Mouse (Mus musculus) left cerebral cortex, adult 9 months (tissue): ENCODE measurements at regions not wholly inside any gene's neighbourhood (a gene's known extent, or its start where the extent isn't known, plus 50 kb on each side); places are given as distances from the start of the nearest gene placed in this dataset.
A peak's percentile ranks its signal among the peaks of the same experiment; 100 is the strongest.

Experiments used
- DNase-seq, 2 experiments: peaks; one replicate each; pipeline ENCODE4 v3.0.0; 2022; ENCODE audit warnings: low spot score in 2 of 2

DNA sequence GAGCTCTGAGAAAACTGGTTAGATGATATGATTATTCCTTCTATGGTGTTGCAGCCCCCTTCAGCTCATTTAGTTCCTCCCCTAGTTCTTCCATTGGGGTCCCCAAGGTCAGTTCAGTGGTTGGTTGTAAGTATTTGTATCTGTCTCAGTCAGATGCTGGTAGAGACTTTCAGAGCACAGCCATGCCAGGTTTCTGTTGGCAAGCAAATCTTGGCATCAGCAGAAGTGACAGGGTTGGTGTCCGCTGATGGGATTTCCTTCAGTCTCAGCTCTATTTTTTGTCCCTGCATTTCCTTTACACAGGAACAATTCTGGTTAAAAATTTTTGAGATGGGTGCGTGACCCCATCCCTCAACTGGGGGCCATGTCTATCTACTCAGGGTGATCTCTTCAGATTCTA lies 55.3 kb upstream of the Spaca1 start:
- DNase-seq: no peak

DNA sequence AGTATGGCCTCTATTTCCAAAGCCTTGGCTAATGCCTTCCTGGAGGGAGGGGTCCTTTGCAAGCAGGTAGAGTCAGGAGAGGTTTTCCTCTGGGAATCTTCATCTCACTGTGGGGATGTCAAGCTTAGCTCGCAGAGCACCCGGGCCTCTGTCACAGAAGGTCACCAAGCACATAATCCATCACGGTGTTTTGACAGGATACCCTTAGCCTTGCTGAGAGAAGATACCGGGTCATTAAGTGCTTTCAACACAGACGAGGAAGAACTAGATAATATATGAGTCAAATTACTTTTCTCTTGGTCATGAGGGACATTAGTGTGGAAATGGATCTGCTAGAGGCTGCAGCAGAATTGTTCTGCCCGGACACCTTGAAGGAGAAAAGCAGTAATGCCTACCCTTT lies 64.3 kb upstream of the Spaca1 start:
- DNase-seq: no peak

GRCm38 (mm10) chr4:34117086-34117485 lies 67.1 kb upstream of the Spaca1 start:
- DNase-seq: no peak

- peak; percentile 8 to 22 for DNase-seq
Observed at GRCm38 (mm10) chr4:34122959-34123520, 73.0 kb upstream of the Spaca1 start.

GRCm38 (mm10) chr4:34128224-34128623 lies 78.2 kb upstream of the Spaca1 start:
- no peak for DNase-seq

DNA sequence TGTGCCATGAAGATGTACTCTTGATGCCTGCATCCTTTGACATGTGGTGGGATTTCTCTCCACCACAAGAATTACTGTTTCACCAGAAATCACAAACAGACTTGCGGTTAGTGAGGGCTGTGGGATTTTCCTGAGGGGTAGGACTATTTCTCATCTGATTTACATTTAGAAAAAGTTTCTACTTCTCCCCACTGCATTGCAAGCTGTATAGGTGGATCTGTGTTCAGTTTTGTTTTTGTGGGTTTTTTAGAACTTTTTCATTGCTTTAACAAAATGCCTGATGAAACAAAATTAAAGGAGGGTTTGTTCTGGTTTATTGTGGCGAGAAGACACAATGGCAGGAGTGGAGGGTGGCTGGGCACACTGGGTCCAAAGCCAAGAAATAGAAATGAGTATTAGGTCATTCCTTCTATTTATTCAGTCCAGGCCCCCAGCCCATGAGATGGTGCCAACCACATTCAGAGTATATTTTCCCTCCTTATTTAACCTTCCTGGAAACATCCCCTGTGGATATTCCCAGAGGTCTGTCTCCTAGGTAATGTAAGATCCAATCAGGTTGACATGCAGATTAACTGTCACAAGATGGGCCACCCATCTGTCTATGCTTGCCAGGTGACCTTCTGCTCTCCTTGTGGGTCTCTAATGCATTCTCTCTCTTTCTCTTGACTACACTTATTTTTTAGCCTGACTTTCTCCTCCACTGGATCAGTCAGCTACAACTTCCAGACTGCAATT lies 96.3 kb upstream of the Spaca1 start:
- DNase-seq: no peak

GRCm38 (mm10) chr4:34148956-34149739 lies 99.2 kb upstream of the Spaca1 start:
- DNase-seq: no peak

DNA sequence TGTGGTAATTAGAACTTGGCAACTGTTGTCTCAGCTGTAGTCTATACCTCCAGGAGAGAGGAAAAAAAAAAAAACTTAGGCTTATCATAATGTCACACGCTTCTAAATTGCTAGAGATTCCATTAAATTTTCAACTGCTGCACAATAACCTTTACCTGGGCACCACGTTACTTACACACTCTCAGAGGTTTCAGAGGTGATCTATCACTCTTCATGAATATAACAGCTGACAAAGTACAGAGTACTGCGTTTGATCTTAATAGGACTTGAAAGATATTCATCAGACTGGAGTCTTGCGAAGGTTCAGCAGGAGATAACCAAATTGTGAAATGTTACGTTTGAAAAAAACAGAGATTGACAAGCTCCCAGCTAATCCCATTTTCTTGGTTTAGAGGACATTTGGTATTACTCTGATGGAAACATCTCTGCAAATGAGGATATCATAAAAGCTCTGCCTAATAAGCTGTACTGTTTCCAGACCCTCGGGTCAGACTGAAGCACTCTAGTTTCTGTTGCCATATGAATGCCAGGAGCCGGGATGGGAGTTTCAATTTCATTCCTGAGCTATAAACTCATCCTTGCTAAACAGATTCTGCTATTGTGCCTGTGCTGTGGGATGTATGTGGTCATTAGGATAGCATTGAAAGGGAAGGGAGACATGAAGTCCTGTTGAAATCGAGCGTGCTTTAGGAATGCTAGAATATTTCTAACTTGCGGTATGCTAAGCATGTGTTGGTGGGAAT lies 101.8 kb upstream of the Spaca1 start:
- DNase-seq: no peak

GRCm38 (mm10) chr4:34155501-34155900 lies 105.5 kb upstream of the Spaca1 start:
- DNase-seq: no peak

DNA sequence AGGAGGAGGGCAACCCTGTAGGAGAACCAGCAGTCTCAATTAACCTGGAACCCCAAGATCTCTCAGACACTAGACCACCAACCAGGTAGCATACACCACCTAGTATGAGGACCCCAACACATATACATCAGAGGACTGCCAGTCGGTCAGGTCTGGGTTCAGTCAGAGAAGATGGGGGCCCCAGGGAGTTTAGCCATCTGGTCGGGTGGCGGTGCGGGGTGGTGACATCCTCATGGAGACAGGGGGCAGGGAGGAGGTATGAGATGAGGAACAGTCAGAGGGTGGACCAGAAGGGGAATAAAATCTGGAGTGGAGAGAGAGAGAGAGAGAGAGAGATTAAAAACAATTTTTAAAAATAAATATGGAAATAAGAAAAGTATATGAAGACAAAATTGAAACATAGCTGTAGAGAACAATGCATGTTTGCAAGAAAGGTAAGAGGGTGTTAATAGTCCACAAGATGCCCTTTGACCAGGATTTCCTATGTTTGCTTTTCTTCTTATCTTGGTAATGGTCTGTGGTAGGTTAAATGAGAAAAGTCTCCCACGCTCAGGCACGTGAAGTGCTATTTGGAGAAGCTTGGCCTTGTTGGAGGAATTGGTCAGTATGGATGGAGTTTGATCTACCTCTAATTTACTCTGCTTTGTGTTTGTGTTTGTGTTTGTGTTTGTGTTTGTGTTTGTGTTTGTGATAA lies 108.0 kb upstream of the Spaca1 start:
- DNase-seq: no peak

GRCm38 (mm10) chr4:34171265-34171862 lies 121.4 kb upstream of the Spaca1 start:
- DNase-seq: peak in 1 of 2 experiments; percentile 10

DNA sequence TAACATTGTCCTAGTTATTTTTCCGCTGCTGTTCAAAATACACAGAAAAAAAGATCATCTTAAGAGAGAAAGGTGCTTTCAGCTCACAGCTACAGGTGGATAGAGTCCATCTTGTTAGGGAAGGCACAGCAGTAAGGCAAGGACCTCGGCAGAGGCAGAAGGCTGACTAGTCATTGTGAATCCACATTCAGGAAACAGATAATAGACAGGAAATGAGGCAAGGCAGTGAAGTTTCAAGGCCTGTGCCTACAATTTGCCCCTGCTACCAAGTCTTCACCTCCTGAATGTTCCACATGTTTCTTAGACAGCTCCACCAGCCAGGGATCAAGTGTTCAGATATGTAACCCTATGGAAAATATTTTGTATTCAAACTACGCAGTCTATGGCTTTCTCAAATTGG lies 122.0 kb upstream of the Spaca1 start:
- DNase-seq: no peak

DNA sequence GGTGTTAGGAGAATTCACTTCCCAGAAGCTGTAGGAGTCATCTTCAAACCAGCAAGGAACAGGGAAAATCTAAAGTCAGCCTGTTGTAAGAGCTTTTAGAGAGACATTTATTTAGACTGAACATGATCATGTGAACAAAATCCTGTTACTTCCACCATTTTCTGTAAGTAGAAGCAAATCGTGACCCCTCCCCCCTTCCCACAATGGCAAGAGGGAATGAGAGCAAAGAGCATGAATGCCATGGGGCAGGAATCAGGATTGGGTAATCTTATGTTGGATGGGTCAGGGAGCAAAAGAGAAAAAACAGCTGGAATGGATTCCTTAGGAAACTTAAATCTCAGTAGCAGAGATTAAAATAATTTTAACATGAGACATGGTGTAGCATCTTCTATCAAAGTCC lies 127.4 kb upstream of the Spaca1 start:
- DNase-seq: no peak

- DNase-seq: no peak
Observed at GRCm38 (mm10) chr4:34186522-34186921, 136.5 kb upstream of the Spaca1 start.

DNA sequence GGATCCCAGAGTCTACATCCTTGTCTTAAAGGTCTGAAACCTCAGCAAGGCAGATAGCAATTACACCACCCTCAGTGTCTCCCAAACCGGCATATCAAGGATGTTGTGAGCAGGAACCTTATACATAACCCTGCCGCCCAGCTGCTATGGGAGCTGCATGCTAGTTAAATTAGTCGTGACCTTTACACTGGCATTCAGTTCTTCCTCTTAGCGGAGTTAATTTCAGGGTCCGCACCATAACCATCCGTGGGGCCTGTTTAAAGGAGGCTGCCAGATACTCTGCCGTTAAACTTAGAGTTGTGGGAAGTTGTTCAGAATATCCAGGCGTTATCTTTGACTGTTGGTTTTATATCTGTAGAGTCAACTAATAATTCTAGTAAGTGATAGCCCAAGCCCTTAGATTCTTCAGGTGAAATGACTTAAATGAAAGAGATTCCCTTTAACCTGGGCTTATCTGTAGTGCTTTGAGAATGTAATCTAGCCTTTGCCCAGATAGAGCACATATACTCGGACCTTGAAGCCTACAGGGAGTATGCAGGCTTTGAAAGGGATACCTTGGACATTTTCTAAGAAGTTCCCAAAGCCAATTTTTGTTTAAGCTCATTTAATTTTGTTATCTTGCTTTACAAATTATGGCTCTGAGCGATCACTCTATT lies 153.3 kb upstream of the Spaca1 start:
- DNase-seq: no peak

DNA sequence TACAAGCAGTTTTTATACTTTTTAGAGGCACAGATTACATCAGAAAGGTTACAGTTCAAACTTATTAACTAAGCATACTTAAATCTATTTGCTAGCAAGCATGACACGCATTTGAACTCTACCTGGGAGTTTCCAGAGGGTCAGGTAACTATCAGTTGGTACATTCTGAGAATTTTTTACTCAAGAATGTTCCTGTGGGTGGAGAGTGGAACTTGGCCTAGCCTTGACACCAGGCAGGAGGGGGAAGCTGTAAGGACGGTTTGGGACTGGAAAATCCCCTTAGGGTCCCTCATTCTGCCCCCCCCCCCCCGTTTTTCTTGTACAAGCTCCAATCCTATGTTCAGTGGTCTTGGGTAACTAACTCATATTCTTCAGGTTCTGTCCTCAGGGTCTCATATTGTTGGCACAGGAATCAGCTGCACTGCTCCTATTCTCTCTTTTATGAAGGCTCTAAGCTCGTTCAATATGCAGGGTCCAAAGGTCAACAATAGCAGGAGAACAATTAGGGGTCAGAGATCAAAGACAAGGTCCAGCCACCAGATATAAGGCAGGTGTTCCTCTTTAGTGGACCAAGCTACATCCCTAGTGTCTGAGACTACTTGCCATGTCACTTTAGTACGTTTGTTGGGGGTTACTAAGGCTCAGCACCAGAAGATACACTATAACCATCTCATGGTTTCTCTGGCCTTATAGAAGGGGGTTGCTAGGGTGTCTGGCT lies 159.3 kb upstream of the Spaca1 start:
- no peak for DNase-seq

DNA sequence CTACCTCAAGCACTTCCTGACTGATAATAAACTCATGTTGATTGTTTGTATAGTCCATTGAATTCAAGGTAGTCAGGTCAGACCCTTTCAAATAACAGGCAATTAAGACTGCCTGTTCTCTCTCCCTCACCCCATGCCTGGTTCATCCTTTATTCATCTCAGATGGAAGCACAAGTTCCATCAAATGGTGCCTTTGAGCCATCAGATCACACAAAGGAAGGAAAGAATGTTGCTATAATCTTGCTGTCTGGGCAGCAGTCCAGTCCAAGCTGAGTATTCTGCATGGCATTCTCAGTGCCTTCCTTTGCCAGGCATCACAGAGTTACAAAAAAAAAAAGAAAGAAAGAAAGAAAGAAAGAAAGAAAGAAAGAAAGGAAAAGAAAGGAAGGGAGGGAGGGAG lies 163.7 kb upstream of the Spaca1 start:
- DNase-seq: no peak

DNA sequence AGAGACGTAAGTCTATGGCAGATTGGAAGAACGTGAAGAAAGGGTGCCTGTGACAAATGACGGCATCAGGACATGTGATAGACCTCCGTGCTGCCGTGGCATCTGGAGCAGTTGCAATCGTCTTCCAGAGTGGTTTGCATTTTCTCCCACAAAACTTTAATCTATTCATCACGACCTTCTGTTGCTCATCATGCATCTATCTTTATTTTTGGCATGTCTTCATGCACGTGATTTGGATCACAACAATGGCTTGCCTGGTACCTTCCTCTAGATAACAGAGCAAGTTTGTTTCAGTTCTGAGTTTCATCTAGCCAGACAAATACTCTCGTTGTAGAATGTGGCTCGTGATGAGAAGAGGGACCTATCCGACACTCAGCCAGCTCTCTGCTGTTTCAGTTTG lies 164.4 kb upstream of the Spaca1 start:
- peak in 1 of 2 experiments; percentile 5 for DNase-seq

DNA sequence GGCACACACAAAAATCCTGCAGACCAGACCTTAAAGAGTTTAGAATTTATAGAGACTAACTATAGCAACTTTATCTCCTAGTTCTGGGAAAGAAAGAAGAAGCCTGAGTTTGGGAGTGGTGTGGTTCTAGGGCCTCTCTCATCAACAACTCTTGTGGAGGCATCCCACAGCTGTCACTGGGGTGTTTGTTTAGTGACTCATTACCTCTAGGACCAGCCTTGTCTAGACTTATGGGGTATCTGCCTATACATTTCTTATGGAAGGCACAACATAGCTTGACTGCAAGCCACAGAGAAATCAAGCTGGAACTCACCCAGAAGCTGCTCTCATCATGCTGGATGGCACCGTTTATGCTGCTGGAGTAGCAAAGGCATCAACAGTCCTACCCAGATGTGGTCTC lies 171.9 kb upstream of the Spaca1 start:
- DNase-seq: no peak
